8 mouse cellular contexts compared by ENCODE assay signal in the genomic region with DNA sequence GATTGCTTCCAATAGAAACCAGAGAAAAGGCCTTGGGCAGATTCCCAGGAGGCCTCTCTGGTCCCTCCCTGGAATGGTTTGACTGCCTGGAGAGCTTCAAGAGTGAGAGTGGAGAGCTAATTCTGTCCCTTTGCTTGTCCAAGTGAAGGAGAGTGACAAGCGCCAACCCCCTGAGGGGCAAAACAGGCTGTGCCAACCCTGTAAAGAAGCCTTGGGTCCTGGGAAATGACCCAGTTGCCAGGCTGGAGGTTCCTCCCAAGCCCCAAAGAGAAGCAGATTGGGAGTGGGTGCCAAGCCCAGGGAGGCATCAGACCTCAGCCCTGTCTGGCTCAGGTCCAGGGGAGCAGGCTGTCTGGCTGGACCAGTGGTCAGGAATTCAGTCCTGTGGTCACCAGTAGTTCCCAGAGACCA. TPM values are rescaled to one million over a fixed set of nuclear protein-coding genes. Genes with fewer than 3 reads are reported as not detected.
DNase-seq lines count a peak whose midpoint lies in the region; ATAC-seq lines count a peak whose summit lies in the region.

No protein-coding gene starts in this region.

- intact Hi-C loops in heart, postnatal 14 days (cut with DNase I): loop anchor here (2.0 kb wide), 1 partner anchor 37 kb away; the partner anchor contains the start of gene Dhrs3

- DNase-seq in NIH3T3 (ENCODE audit: low read depth): peak; percentile 83
- peak; percentile 62 to 81 for DNase-seq in adrenal gland, postnatal 36 days
- DNase-seq in frontal cortex, adult 2 months (ENCODE audit: extremely low spot score in 1 of 2, low spot score in 1 of 2): peak; percentile 50 to 60
- DNase-seq in heart, postnatal 14 days: peak; percentile 69 to 78
- peak; percentile 75 for DNase-seq in layer of hippocampus, adult 9-11 months
- peak; percentile 63 for DNase-seq in urinary bladder, adult 2 months (ENCODE audit: low spot score)
- DNase-seq in natural killer cell, adult 2 months (ENCODE audit: low spot score in 2 of 2): no peak

- 0 out of 2 replicates have a peak, but pooled peaks have one; percentile 15 for ATAC-seq in megakaryocyte, adult 5-6 weeks (ENCODE audit: poor library complexity, severe bottlenecking)

RNA-seq across cellular contexts. Expression of gene Dhrs3, which starts 37.2 kb away (rescaled TPM):
- total RNA-seq in adrenal gland, postnatal 36 days (2021): 100 to 1,000 TPM in 1 of 2 experiments, 10 to 100 TPM in 1; 72.9 to 126 TPM
- 26.4 and 28.0 TPM in 2 replicates for polyA plus RNA-seq in frontal cortex, adult 2 months (2012; rRNA removed)
- total RNA-seq in heart, postnatal 14 days (2021): 100 to 1,000 TPM; 102 to 105 TPM
- total RNA-seq in megakaryocyte, adult 5-6 weeks (2015): 49.7 and 49.8 TPM in 2 replicates
- total RNA-seq in megakaryocyte, adult 5-6 weeks (2017): 60.0 and 61.4 TPM in 2 replicates
- 249 and 258 TPM in 2 replicates for polyA plus RNA-seq in urinary bladder, adult 2 months (2012; rRNA removed)

Comparison
In these comparisons a context has a peak if more than half of its experiments do, and no peak if none do; other contexts are left out.
1. DNase-seq: peak in NIH3T3 (single experiment), adrenal gland, postnatal 36 days (2 of 2), frontal cortex, adult 2 months (2 of 2), heart, postnatal 14 days (2 of 2), layer of hippocampus, adult 9-11 months (single experiment) and urinary bladder, adult 2 months (single experiment); none in natural killer cell, adult 2 months (0 of 2).